Mouse (Mus musculus) brain, adult 10 weeks (tissue): ENCODE data around the gene Serpinb3c. TPM values are rescaled to one million over a fixed set of nuclear protein-coding genes. Genes with fewer than 3 reads are reported as not detected.

ENCODE experiments used
- polyA plus RNA-seq: library from polyadenylated mRNA; stranded (reverse); fragments of 350-450 nt; fragmentation: Illumina TruSeq; extraction: RNeasy Lipid Tissue Mini Kit (QIAGEN cat#74804); gene quantifications from one replicate; pipeline ENCODE4 v1.2.3, GENCODE M21; 2015; ENCODE audit warnings: low read depth, low replicate concordance

The Serpinb3c gene
- not detected for polyA plus RNA-seq

GRCm38 (mm10) chr1:107278261-107278660, at the start of gene Serpinb3c, which contains the start of gene Serpinb3b:
TSS of gene Serpinb3c (minus strand) at chr1:107278371.
TSS of gene Serpinb3b (minus strand) at chr1:107278361.

Other genes with a start within 250 kb of the Serpinb3c start
- gene Serpinb3a, start 226.1 kb downstream of the Serpinb3c start, polyA plus RNA-seq: not detected
- not detected for gene Serpinb3d, start 194.9 kb downstream of the Serpinb3c start, polyA plus RNA-seq
- not detected for gene Serpinb3b, start within 50 bp of the Serpinb3c start, polyA plus RNA-seq
- gene Serpinb11, start 82.8 kb upstream of the Serpinb3c start, polyA plus RNA-seq: not detected
- not detected for gene Serpinb7, start 121.3 kb upstream of the Serpinb3c start, polyA plus RNA-seq
- gene Serpinb2, start 233.1 kb upstream of the Serpinb3c start, polyA plus RNA-seq: not detected